Mouse (Mus musculus) spleen, postnatal 4 days (tissue): ENCODE results near the gene Nceh1.
"Not testable (repeated sequence)": the region's sequence is repeated elsewhere in the genome, so short reads cannot be mapped to it uniquely, and the experiment has no call there.

Experiments used
- DNase-seq, 2 experiments: peaks; one replicate each; pipeline ENCODE4 v3.0.0; 2022; ENCODE audit warnings: low spot score in 2 of 2

The Nceh1 gene

DNA sequence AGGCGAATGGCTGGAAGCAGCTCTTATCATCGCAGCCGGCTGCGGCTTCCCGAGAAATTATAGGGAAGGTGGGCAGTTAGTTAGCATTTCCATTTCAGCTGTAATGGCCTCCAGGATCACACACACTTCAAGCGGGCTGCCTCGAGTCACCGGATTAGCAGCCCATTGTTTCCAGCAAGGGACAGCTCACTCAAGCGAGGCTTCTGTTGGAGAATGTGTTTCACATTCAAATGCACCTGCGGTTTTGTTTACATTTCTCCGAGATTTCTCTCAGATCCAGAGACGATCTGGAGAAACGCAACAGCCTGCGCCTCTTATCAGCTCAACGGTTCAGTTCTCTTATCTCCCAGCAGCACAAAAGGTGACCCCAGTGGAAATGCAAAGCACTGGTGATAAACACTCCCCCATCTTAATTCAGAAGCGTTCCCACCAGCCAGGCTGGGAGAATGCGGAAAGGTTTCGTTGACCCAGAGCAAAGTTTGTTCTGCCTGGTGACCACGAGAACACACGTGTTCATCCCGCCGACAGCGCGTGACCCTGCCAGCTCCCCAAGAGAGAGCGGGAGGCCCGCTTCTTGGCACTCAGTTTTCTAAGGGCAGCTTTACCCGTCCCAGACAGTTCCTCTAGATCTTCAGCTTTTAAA is 100.4 kb downstream of the Nceh1 start:
- no peak for DNase-seq

DNA sequence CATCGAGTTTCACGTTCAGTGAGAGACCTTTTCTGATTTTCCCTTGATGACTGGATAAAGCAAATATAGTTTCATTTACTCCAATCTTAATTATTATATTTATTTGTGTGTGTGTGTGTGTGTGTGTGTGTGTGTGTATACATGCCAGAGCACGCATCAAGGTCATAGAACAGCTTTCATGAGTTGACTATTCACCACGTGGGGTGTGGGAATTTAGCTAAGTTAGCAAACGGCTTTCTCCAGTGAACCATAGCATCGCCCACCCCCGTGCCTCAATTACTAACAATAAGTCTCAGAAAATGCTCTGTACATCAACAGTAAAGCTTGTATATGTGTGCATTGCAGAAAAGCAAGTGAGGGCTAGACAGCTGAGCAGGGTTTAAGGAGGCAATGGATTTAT is 101.0 kb downstream of the Nceh1 start:
- DNase-seq, result no peak

DNA sequence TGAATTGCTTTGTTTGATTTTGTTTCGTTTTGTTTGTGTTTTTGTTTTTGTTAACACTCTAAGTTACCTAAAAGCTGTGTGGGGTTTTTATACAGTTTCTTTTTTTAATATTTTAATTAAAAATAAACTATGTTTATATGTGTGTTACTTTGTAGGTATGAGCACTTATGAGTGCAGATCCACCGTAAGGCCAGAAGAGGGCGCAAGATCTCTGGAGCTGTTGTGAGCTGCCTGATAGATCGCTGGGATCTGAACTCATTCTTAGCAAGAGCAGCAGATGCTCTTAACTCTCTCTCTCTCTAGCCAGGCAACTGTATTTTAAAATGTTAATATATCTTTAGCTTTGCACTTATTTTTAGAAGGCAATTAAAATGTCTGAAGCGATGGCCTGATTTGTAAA is 101.5 kb downstream of the Nceh1 start:
- DNase-seq, result no peak

DNA sequence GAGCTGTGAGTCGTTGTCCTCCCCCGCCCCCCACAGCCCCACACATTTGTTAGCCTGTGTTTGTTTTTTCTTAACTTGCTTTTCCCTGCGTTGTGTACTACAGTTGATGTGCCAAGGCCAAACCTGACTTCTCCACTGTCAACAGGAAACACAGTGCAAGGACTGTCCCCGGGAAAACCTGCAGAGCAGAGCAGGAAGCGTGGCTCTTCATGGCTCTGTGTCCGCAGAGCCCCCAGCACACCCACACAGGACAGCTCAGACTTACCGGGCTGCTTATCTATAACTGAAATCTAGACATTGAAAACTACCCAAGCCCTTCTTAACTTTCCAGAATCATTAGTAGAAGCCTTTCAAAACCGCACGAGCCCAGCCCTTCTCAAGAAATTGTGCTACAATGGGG is 102.3 kb downstream of the Nceh1 start:
- no peak for DNase-seq

DNA sequence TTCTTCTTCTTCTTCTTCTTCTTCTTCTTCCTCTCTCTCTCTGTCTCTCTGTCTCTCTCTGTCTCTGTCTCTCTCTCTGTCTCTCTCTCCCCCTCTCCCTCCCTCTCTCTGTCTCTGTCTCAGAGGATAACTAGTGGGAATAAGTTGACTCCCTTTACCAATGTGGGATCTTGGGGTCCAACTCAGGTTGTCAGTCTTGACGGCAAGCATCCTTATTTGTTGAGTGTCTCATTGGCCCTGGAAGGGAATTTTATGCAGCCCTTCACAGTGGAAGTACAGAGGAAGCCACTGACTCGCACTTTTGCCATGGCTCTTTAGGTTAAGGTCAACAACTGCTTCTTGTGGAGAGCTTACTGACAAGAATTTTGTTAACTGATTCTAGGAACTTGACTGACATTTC is 105.5 kb downstream of the Nceh1 start:
- DNase-seq, result no peak

DNA sequence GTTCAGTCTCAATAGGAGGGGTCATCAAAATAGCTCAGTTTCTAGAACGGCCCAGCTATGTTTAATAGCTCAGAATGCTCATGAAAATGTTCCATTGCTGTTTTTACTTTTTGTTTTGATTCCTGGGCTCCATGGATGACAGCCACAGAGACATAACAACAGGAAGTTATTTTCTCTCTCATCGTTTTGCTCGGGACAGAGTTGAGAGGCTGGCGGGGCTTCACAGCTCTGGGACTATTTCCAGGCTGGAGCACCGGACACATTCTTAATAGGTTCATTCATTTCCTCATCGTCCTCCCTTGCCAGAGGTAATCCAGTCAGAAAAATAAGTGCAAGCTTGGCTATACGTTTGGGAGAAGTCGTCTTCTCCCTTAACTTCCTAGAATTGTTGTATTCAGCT is 106.1 kb downstream of the Nceh1 start:
- DNase-seq, result no peak

DNA sequence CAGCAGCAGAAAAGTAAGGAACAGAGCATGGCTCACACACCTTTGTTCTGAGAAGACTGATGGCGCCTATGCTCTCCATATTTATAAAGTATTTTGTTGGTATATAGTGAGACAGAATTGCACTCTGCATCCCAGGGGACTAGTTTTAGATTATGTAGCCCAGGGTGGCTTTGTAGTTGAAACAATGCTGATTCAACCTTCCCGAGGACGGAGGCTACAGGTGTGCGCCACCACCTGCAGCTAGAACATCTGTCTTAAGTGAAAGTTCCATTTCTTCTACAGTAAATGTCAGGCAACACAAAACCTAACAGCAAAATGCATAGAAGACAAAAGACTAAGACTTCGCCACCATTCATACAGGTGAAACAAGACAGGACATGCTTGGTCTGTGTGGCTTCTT is 107.5 kb downstream of the Nceh1 start:
- no peak for DNase-seq

DNA sequence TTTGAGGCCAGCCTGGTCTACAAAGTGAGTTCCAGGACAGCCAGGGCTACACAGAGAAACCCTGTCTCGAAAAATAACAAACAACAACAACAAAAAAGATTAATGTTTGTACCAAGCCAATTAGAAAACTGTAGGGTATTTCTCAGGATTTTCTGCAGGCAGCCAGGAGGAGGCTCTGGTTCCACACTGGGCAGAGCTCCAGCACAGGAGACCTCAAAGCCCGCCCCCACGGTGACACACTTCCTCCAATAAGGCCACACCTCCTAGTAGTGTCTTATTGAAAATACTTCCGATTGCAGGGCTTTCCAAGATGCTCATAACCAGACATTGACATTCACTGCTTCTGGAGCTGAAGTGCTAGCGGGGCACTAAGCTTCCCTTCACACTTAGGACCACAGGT is 108.2 kb downstream of the Nceh1 start:
- DNase-seq, result not testable (repeated sequence)

DNA sequence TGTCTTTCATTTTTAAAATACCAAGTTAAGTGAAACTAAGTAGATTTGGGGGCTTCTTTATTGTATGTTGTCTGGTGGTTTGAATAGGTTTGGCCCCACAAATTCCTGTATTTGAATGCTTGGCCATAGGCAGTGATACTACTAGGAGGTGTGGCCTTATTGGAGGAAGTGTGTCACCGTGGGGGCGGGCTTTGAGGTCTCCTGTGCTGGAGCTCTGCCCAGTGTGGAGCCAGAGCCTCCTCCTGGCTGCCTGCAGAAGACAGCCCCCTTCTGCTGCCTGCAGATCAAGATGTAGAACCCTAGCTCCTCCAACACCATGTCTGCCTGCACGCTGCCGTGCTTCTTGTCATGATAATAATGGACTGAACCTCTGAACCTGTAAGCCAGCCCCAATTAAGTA is 108.6 kb downstream of the Nceh1 start:
- DNase-seq, result not testable (repeated sequence)

DNA sequence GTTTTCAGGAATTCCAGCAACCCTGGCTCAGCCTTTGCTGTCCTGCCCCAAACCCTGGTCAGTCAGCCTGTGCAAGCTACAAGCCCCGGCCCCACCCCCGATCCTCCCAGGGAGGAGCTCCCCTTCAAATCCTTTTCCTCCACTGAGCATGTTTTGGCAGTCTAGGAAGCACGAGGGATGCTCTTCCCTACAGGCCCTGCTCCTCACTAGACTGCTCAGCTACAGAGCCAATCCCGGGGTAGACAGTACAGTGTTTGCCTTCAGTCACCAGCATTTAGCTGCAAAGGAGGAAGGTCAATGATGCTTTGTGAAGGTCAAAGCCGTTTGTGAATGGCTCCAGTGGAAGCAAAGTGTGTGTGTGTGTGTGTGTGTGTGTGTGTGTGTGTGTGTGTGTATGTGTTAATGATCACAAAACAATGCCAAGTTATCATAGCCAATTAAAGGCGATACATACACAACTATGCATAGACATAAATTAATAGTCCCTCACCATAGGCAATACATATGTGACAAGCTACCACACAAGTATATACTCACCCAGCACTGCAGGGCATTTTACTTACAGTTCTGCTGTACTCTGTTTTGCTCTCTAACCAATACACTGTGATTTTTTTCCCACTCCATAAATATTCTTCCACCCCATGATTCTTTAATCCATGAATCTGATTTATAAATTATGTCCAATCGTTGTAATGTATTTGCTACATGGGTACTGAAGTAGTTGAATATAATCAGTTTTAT is 111.0 kb downstream of the Nceh1 start:
- no peak for DNase-seq

DNA sequence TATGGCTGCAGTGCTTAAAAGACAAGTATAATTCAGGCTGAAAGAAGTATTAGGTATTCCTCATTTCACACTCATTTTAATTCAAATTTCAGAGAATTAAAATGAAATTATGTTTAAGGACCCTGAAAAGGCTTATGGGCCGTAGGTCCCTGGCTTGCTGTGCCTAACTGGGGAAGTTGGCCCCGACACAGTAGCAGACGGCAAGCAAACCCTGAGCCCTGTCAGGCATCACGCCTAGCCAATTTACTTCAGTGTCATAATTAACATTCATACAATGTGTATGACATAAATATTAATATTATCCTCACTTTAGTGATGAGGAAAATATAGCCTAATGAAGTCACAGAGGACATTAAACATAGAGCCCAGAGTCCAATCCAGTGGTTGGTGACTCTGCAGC is 117.7 kb downstream of the Nceh1 start:
- DNase-seq, result no peak

DNA sequence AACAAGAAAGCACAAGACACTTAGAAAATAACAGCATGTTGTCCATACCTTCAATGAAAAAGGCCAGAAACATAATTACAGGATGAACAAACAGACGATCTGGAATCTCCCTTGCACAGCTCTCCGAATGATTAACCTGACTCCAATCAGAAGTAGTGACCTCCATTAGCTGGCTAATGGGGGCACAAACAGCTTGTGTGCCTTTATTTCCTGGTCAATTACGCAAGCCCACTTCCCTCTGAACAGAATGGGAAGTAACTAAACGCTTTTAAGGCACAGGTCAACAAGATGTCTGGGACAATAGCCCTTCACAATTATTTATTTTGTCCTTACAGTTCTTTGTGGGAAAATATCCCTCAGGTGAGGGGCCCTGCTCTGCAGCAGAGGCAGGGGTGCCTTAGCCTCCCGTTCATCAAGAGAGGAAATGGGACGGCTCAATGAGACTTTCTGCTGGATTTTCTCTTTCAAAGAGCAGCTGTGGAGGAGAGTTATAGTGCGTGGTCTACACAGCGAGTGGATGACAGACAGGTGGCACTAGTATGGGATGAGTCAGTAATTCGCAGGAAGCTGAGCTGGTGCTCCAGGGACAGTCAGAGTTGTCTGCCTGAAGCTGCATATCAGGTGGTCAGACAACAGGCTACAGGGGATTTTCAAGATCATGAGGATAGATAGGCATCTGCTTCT is 119.7 kb downstream of the Nceh1 start:
- no peak for DNase-seq

DNA sequence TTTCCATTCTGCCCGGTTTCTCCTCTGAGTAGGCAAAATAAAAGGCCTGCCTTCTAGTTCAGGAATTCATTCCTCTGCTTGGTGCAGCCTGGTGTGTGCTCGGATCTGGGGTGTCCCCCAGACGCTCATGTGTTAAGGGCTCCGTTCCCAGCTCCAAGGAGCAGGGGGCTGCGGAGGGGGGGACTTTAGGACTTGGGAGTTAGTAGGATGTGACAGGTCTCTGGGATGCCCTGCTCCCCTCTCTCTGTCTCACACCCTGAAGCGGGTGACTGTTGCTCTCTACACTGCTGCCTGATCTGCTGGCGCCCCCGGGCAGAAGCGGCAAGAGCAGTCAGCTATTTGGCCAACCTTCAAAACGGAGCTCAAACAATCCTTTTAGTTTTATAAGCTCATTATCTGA is 124.0 kb downstream of the Nceh1 start:
- DNase-seq, result no peak

DNA sequence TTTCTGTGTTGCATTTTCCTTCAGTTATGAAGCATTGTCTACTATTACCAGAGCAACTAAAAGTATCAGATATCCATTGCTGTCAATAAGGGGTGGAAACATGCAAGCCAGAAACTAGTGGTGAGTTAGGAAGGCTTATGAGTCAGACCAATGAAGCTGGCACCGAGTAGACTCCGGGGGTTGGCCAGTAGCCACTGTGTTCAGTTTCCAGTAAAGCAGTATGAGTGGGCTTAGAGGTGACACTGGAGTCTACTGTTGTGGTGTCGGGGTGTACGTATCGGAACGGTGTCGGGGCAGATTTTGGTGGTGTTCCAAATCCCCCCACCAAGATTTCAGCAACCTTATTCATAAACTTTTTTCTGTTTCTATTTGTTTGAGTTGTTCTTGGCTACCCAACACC is 128.2 kb downstream of the Nceh1 start:
- DNase-seq, result no peak

DNA sequence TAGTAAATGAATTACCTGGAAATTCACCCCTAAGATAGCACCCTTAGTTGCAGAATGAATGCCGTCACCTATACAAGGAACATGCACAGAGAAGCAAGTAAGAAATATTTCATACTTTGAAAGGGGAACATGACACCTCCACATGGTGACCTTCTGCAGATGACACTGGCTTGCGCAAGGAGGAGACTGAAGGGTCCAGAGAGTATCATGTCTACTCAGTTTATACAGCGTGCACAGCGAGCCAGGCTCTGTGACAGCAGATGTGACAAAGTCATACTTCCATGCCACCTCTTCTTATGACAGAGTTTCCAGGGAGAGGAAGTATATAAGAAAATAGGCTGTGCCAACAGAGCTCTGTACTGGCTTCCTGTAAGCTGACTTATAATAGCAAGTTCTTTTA is 128.7 kb downstream of the Nceh1 start:
- no peak for DNase-seq

DNA sequence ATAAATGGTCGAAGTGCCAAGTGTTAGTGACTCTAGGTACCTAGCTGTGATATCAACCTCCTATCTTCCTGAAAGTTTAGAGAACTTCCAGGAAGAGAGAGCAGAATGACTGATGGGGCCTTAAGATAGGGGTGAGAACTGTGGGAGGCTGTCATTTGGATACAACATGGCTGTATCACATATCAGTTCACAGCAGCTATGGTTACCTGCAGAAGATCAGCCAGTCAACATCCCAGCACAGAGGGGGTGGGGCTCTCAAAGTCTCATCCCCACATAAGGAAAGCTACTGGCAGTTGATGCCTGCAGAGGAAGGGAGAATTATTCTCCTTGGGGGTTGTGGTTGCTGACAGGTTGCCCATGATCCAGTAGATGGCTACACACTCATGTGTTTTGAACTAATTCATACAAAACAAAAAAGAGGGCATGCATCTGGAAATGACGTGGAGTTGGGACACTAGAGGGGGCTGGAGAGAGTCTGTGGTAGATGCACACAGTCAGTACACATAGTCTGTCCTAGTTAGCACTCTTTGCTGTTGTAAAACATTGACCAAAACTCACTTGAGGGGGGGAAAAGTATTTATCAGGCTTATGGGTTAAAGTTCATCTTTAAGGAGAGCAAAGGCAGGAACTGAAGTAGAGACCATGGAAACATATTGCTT is 131.9 kb downstream of the Nceh1 start:
- DNase-seq, result no peak

DNA sequence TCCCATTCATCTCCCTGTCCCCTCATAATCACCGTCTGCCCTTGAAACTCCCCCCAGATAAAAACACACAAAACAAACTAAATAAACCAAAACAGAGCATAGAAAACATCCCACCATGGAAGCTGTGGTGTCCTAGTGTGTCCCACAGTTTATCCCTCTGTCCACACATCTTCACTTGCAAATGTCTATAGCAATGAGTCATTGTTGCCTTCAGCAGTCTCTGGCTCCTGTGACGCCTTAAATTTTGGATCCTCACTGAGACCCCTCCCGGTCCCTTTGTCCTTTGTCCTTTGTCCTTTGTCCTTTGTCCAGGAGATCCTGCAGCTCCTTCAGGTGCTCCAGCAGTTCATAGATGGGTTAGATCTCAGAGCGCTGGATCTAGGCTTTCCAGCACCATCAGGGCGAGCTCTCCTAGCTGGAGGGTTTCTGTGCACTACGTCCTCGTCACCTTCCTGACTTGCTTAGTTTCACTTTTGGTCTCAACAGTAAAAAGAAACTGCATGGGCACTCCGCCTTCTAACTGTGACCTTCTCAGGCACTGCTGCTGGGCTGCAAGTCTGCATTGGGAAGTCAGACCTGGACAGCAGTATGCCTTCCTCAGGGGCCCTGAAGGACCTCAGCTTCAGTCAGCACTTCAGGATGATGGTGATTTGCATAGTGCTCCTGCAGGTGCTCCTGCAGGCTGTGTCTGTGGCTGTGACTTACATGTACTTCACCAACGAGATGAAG is 134.0 kb downstream of the Nceh1 start, which contains the start of gene Tnfsf10:
Tnfsf10 (plus strand) TSS at position 470 of the 729 bp plus-strand sequence.
- DNase-seq, result peak; percentile 16 to 63

DNA sequence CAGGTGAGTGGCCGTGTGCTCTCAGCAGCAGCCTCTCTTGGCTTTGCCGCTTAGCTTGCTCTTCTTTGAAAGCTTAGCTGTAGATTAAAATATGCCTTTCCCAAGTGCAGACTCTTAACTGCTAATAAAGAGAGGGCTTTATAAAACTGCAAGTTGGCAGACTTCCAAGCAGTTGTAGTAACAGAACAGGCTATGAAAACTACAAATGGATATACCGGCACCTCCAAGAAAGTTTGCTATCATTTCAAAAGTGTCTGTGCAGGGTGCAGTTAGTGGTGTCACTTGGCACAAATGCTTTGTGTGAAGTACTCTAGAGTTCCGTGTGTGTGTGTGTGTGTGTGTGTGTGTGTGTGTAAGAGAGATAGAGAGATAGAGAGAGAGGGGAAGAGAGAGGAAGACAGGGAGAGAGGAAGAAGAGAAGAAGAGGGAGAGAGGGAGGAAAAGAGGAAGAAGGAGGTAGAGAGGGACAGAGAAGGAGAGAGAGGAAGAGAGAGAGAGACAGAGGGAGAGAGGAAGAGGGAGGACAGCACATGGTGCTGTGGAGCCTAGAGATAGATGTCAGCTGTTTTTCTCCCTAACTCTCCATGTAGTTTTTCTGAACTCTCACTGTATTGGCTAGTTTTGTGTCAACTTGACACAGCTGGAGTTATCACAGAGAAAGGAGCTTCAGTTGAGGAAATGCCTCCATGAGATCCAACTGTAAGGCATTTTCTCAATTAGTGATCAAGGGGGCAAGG is 134.7 kb downstream of the Nceh1 start:
- DNase-seq, result no peak

DNA sequence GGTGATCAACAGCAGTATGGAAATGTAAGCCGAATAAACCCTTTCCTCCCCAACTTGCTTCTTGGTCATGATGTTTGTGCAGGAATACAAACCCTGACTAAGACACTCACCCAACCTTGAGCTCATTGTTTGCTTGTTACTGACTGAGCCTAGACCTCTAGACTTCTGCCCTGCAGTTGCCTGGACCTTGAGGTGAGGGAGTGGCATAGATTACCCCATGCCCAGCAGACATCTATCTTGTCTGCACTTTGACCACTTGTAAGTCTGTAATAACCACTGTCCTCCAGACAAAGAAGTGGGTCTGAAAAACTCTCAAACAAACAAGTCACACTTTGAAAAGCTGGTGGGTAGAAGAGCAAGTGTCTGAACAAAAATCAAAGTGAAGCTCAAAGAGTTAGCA is 136.9 kb downstream of the Nceh1 start:
- DNase-seq, result no peak

DNA sequence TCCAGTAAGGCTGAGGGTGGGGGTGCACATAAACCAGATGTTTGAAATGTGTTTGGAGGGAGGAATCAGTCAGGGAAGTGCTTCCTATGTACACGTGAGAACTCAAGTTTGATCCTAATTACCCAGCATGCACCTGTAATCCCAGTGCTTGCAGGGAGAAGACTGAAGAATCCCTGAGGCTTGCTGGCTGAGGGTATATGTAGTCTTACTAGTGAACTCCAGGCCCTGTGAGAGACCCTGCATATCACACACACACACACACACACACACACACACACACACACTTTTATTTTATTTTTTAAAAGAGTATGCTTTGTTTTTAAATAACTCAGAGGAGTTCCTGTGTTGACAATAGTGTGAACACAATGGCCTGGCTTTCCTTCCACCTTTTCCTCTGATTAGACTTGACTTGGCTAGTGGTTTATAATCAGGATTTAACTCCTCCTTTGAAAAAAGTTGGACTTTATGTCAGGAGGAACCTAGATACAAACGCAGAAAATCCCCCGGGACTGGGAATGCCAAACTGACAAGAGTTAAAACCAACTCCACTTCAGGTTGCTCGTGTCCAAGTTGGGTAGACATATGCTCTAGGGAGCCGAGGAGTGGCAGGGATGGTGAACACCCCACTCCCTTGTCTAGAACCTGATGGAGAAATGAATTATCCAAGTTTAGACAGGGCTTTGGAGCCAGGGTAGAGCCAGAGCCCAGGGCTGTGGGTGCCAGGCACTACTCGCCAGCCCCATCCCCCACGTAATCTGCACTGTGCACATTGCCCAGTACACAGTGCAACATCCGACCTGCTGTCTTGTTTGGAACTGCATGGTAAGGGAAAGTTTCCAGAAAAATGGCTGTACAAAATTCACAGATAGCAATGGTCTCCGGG is 138.1 kb downstream of the Nceh1 start:
- no peak for DNase-seq
